Mouse (Mus musculus) R1 (cell line): ENCODE measurements around the gene Usp17la.
"Not testable (repeated sequence)": the region's sequence is repeated elsewhere in the genome, so short reads cannot be mapped to it uniquely, and the experiment has no call there.

Experiments used
- DNase-seq: peaks from one replicate; pipeline ENCODE4 v3.0.0-alpha.2; 2018; ENCODE audit warnings: low read depth, low spot score

The Usp17la gene

GRCm38 (mm10) chr7:104856709-104857108, at the start of gene Usp17la:
TSS of gene Usp17la (plus strand) at chr7:104857009.
- DNase-seq, result not testable (repeated sequence)

- DNase-seq, result not testable (repeated sequence)
Measured at GRCm38 (mm10) chr7:104810335-104810734, 46.5 kb upstream of the Usp17la start.

GRCm38 (mm10) chr7:104842503-104842902, 14.3 kb upstream of the Usp17la start, which contains the start of gene Usp17lb:
TSS of gene Usp17lb (minus strand) at chr7:104842603.
- DNase-seq, result peak; percentile 13

GRCm38 (mm10) chr7:104843731-104844287, 13.0 kb upstream of the Usp17la start:
- no peak for DNase-seq

DNA sequence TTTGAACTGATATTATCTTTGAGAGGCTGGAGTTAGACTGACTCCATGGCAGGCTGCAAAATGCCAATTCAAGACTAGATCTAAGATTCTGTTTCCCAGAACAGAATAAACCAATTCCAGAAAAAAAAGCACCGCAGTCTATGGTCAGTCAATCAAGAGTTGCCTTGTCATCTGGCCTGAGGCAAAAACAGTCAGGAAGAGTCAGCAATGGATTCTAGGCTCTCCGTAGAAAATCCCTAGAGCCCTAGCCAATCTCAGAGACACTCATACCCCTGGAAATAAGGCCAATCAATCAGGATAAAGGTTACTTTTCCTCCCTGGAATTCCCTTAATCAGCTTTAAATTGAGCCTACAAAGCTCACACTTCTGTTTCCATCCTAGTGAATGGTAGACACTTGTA, 5.3 kb upstream of the Usp17la start:
- DNase-seq, result not testable (repeated sequence)

GRCm38 (mm10) chr7:104855248-104855750, 1.5 kb upstream of the Usp17la start:
- DNase-seq, result no peak

DNA sequence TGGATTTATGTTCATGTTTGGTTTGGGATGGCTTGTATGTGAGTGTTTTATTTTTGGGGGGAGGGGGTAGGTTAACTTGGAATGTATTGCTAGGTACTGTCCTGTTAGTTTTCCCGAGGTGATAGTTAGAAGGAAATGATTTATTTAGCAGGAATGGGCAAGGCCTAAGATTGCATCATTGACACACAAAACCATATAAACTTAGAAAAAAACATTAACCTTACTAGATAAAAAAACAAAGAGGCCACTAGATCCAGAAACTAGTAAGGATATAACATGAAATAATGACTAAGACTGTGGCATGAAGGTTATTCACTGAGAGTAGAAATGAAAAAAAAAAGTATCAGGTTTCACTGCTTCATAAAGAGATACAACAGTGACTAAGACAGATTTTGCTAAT, 874 bp downstream of the Usp17la start:
- no peak for DNase-seq

GRCm38 (mm10) chr7:104861381-104861780, 4.6 kb downstream of the Usp17la start:
- no peak for DNase-seq

GRCm38 (mm10) chr7:104877731-104878130, 20.9 kb downstream of the Usp17la start, which contains the start of gene Olfr665:
TSS of gene Olfr665 (plus strand) at chr7:104878031.
- DNase-seq, result no peak

- DNase-seq, result no peak
Measured at GRCm38 (mm10) chr7:104895852-104896251, 39.0 kb downstream of the Usp17la start, which contains the start of gene Olfr666. TSS of gene Olfr666 (minus strand) at chr7:104895952.
